Mouse (Mus musculus) neural tube, embryonic 11.5 days (tissue): ENCODE measurements around the gene Palld. TPM values are rescaled to one million over a fixed set of nuclear protein-coding genes. Genes with fewer than 3 reads are reported as not detected.

Experiments used
- ATAC-seq: fragments of 200-750 bp; cut with Nextera tagmentation; 2 replicates; pipeline ENCODE4 v1.8.0; 2017; ENCODE audit warnings: moderate number of reproducible peaks, mild to moderate bottlenecking, moderate TSS enrichment, moderate library complexity; ENCODE audit not compliant: insufficient read depth, low FRiP score, low TSS enrichment
- DNase-seq: peaks from one replicate; pipeline ENCODE4 v3.0.0-alpha.2; 2015; ENCODE audit warnings: low spot score
- H3K27ac ChIP-seq: fragments of 300-500 bp; sonication (generic); 2 replicates; pipeline ENCODE4 v1.5.1; 2014; ENCODE audit warnings: low read depth, mild to moderate bottlenecking, low read length
- H3K27me3 ChIP-seq: fragments of 300-500 bp; sonication (generic); 2 replicates; pipeline ENCODE4 v1.6.1; 2014; ENCODE audit warnings: mild to moderate bottlenecking, low read length, mixed read lengths; ENCODE audit not compliant: control insufficient read depth, insufficient read depth
- H3K36me3 ChIP-seq: fragments of 300-500 bp; sonication (generic); 2 replicates; pipeline ENCODE4 v1.6.1; 2014; ENCODE audit warnings: mild to moderate bottlenecking, low read length, moderate library complexity, mixed read lengths; ENCODE audit not compliant: control insufficient read depth, insufficient read depth
- H3K4me1 ChIP-seq: fragments of 300-500 bp; sonication (generic); 2 replicates; pipeline ENCODE4 v1.6.1; 2014; ENCODE audit warnings: low read length, mixed read lengths; ENCODE audit not compliant: control insufficient read depth, insufficient read depth
- H3K4me2 ChIP-seq: fragments of 300-500 bp; sonication (generic); 2 replicates; pipeline ENCODE4 v1.6.1; 2014; ENCODE audit warnings: low read depth, mild to moderate bottlenecking, moderate library complexity
- H3K4me3 ChIP-seq: fragments of 300-500 bp; sonication (generic); 2 replicates; pipeline ENCODE4 v1.5.1; 2014; ENCODE audit warnings: low read depth, low read length
- H3K9ac ChIP-seq: fragments of 300-500 bp; sonication (generic); 2 replicates; pipeline ENCODE4 v1.6.1; 2014; ENCODE audit warnings: mild to moderate bottlenecking, low read length
- H3K9me3 ChIP-seq: fragments of 300-500 bp; sonication (generic); 2 replicates; pipeline ENCODE4 v1.6.1; 2016; ENCODE audit warnings: low read length; ENCODE audit not compliant: control insufficient read depth
- WGBS: fragments of 180-500 bp; shearing (Covaris S2); extraction: QIAGEN DNeasy Blood & Tissue Kit; methylation state at CpG from one replicate; pipeline ENCODE4 v1.1.7; 2014; 5-methylcytosine and 5-hydroxymethylcytosine counted together
- polyA plus RNA-seq: library from polyadenylated mRNA; unstranded; fragments of >200 nt; fragmentation: Nextera tagmentation; extraction: Ambion mirVana; gene quantifications from 2 replicates; pipeline ENCODE4 v1.2.1, GENCODE M21; 2014

The Palld gene
- polyA plus RNA-seq, 1 experiment from 2014 or later: 54.7 TPM

DNA sequence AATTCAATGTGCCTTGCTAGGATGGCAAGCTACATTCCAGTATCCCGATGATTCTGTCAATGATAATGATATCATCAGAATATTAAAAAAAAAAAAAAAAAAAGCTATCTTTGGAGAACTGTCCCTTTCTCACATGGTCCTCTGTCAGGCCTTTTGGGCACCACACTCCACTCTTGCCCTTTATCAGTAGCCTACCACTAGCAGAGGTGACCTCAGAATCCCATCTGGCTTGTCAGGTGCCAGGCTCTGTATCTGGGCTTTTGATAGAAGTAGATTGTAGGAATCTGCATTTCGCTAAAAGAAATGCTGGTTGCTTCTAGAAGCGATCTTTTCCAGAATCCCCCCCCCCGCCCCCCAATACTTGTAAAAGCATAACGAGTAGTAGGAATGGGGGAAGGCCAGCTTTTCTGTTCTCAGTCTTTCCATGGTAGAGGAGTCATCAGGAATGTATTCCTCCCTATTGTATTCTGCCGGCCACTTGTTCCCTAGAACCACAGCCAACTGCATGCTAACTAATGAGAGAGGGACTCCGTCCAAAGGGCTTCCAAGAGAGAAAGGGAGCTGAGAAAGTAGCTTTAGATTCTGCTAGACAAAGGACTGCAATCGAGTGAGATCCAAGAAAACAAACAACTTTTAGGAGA, 143.7 kb downstream of the Palld start:
- Histone ChIP-seq H3K4me2 (peak overlapping the region; percentile 67), H3K4me3 (peak overlapping the region; percentile 57), H3K27me3 (no peaks in the 10 kb centered on the region), H3K9ac (peak overlapping the region; percentile 44), H3K36me3 (no peaks in the 10 kb centered on the region), H3K27ac (no peak overlapping the region), H3K4me1 (0 out of 2 replicates have a peak, but pooled peaks cover 5% of the 10 kb centered on the region), H3K9me3 (no peaks in the 10 kb centered on the region)
- WGBS: 17% methylated on average over 7 of the region's 8 CpGs
- ATAC-seq: no peak
- DNase-seq: peak; percentile 16

DNA sequence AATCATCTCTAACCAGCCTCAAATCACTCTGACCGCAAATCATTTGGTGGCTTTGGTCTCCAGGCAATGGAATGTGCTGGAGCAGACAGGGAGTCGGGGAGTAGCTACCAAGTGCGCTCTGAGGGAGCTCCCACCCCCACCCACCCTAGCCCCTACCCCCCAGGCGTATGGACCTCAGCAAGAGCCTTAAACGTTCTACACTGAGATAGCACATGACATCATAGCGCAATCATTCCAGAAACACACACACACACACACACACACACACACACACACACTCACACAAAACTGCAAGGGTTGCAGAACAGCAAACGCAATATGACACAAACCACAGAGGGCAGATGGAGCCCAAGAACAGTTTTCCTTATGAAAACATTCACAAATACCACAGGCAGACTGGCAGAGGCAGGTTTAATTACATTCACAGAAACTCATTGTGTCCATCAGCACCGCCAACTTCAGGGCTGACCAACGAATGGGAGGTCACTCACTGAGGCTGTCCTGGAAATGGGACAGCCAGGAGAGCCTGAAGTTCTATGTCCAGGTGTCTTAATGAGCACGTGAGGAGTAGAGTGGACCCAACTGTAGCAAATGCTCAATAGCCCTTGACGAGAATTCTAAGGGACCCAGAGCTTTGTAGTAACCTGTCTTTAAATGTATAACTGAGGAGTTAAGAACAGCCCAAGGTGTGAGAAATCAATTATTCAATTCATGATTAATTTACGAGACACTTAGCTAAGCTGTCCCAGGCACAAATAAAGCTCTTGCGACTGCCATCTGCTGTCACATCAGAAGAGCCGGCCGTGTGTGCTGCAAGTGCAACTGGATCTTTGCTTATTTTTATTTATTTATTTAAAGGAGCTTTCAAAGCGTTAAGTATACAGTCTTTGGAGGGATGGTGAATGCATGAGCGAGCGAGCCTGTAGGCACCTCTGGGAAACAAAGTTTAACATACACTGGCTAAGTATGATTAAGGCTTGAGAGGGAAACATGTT, 145.2 kb downstream of the Palld start:
- H3K4me1 ChIP-seq: 0 out of 2 replicates have a peak, but pooled peaks cover 5% of the 10 kb centered on the region
- no peaks in the 10 kb centered on the region for H3K27me3 ChIP-seq
- DNase-seq (peak; percentile 27), ATAC-seq (no peak)
- WGBS: 32% methylated on average over 18 of the region's 18 CpGs
- H3K4me2 ChIP-seq: peak overlapping the region; percentile 67
- no peaks in the 10 kb centered on the region for H3K9me3 ChIP-seq
- no peak overlapping the region for H3K9ac ChIP-seq
- 0 out of 2 replicates have a peak overlapping the region, but pooled peaks have one; percentile 11 for H3K4me3 ChIP-seq
- no peak overlapping the region for H3K27ac ChIP-seq
- H3K36me3 ChIP-seq: no peaks in the 10 kb centered on the region

DNA sequence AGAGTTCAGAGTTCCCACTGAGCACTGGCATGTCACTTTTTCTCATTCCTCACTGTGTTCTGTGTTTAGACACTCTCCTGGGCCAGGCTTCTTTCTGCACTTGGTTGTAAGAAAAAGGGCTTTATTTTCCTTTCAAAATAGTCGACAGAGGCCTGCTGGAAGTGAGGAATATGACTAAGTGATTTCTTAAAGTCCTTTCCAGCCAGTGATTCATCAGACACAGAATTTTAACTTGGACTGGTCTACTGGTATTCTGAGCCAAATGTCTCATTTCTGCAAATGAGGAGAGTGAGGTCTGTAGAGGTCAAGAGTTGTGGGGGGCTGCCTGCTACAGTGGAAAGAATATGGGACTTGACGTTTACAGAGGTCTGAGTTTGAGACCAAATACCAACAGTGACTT, 147.3 kb downstream of the Palld start:
- DNase-seq (no peak), ATAC-seq (no peak)
- H3K27me3 ChIP-seq: no peaks in the 10 kb centered on the region
- WGBS: 94% methylated on average over 2 of the region's 2 CpGs
- no peak overlapping the region for H3K4me2 ChIP-seq
- H3K4me1 ChIP-seq: 0 out of 2 replicates have a peak, but pooled peaks cover 5% of the 10 kb centered on the region
- H3K9ac ChIP-seq: no peak overlapping the region
- no peak overlapping the region for H3K27ac ChIP-seq
- H3K4me3 ChIP-seq: no peak overlapping the region
- no peaks in the 10 kb centered on the region for H3K9me3 ChIP-seq
- H3K36me3 ChIP-seq: no peaks in the 10 kb centered on the region

DNA sequence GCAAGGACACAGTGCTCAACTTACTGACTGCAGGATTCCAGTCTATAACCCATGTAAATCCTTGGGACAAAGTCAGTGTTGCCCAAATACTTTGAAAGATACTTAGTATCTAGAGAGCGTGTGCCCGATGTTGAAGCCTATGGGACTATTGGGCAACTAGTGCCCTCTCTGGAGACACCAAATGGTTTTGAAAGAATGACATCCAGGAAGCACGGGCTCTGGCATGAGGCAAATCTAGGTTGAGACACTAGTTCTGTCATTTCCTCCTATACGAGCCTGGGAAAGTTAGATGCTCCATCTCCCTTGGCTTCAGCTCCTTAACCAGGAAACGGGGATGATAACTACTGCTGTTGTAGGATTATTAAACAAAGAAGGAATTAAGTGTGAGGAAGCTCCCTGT, 155.4 kb downstream of the Palld start:
- Histone ChIP-seq H3K4me1 (no peaks in the 10 kb centered on the region), H3K4me3 (no peak overlapping the region), H3K27me3 (no peaks in the 10 kb centered on the region), H3K36me3 (no peaks in the 10 kb centered on the region; the same call in 1 of the 2 replicates), H3K27ac (no peak overlapping the region), H3K9me3 (no peaks in the 10 kb centered on the region), H3K4me2 (no peak overlapping the region), H3K9ac (no peak overlapping the region)
- ATAC-seq (no peak), DNase-seq (no peak)
- 88% methylated on average over 5 of the region's 5 CpGs for WGBS

DNA sequence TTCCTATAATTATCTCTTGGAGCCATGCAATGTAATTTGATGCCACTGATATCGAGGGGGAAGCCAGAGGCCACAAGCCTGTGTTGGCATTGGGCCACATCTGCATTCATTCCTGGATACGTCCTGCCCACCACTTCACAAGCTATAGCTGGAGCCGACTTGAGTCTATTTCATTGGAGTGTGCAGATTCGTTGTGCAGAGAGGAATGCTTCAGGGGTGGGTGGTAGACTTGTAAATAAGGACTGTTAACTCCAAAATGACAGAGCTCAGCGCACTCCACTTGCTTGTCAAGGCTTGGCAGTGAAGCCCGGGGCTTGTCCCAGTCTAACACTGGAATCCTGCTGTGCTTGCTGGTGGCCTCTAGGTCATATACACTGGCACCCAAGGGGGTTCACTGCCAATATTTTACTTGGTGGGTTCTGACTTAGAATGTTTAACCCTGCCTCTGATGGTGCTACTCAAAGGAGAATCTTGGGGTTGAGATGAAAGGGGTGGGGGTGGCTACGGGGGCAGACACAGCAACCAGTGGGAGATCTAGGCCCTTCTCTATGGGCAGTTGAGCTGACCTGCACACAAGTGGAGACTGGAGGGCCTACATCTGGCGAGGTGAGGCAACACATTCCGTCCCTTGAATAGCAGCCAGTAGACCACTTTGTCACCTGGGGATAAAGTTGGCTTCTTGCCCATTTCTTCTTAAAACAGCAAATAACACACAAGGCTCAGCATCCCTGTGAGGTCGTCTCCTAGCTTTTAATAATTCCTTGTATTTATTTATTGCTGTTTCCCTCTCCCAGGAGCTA, 157.1 kb downstream of the Palld start:
- DNase-seq (no peak), ATAC-seq (no peak)
- H3K9me3 ChIP-seq: no peaks in the 10 kb centered on the region

DNA sequence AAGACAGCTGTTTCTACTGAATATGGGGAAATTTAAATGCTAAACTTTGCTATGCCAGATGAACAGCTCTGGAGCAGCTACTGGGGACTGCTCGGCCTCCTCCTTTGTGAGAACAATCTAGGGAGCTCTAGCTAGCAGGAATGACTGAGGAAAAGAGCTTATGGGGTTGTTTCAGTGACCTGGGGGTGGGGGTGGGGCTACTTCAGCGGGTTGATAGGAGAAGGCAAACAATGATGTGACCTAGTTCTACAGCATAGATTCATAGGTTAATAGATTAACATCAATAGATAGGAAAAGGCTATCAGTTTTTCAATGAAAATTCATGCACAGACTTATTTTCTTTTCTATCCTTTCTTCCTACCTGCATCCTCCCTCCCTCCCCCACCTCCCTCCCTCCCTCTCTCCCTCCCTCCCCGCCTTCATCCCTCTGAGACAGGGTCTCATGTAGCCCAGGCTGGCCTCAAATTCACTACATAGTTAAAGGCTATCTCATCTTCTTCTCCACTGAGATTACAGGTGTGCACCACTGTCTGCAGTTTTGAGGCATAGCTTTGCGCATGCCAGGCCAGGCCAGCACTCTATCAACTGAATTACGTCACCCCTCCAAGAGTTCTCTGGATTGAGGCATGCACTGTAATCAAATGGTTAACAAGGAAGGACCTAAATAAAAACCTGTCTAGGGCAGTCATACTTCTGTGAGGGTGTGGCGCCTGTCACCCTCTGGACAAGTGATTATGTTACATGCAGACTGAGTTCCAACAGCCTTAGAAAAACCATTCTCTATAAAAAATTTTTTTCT, 158.5 kb downstream of the Palld start:
- H3K4me1 ChIP-seq: no peaks in the 10 kb centered on the region
- no peak for DNase-seq
- H3K9ac ChIP-seq: no peak overlapping the region
- no peaks in the 10 kb centered on the region for H3K9me3 ChIP-seq
- ATAC-seq: no peak
- no peaks in the 10 kb centered on the region for H3K36me3 ChIP-seq
- H3K27me3 ChIP-seq: no peaks in the 10 kb centered on the region
- WGBS: 90% methylated on average over 5 of the region's 6 CpGs
- no peak overlapping the region for H3K4me2 ChIP-seq
- no peak overlapping the region for H3K27ac ChIP-seq
- H3K4me3 ChIP-seq: no peak overlapping the region

More for the DNA sequence above, 157.1 kb downstream of the Palld start:
- H3K4me3 ChIP-seq: no peak overlapping the region
- H3K4me1 ChIP-seq: no peaks in the 10 kb centered on the region
- H3K27ac ChIP-seq: no peak overlapping the region
- no peaks in the 10 kb centered on the region for H3K27me3 ChIP-seq
- H3K4me2 ChIP-seq: no peak overlapping the region
- no peak overlapping the region for H3K9ac ChIP-seq
- H3K36me3 ChIP-seq: no peaks in the 10 kb centered on the region; the same call in 1 of the 2 replicates
- WGBS: 60% methylated on average over 10 of the region's 10 CpGs

DNA sequence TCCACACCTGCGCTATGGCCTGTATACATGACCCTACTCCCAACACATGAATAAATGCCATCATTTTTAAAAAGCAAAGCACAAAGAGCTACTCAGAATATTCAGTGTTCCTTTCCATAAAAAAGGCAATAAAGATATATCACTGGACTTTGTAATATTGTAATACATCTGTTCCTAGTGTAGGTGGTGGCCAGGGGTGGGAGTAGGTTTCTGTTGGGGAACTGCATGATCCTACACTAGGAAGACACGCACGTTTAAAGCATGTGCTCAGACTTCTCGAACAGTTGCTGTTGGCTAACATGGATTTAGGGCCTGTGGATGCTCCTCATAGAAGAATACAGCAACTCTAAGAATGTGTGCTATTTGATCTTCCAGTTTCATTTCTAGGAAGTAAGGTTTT, 165.0 kb downstream of the Palld start:
- Histone ChIP-seq H3K4me2 (no peak overlapping the region), H3K27me3 (no peaks in the 10 kb centered on the region), H3K27ac (no peak overlapping the region), H3K9me3 (no peaks in the 10 kb centered on the region), H3K9ac (no peak overlapping the region), H3K36me3 (no peaks in the 10 kb centered on the region), H3K4me1 (no peaks in the 10 kb centered on the region), H3K4me3 (no peak overlapping the region)
- DNase-seq (no peak), ATAC-seq (no peak)
- 90% methylated on average over 4 of the region's 4 CpGs for WGBS

DNA sequence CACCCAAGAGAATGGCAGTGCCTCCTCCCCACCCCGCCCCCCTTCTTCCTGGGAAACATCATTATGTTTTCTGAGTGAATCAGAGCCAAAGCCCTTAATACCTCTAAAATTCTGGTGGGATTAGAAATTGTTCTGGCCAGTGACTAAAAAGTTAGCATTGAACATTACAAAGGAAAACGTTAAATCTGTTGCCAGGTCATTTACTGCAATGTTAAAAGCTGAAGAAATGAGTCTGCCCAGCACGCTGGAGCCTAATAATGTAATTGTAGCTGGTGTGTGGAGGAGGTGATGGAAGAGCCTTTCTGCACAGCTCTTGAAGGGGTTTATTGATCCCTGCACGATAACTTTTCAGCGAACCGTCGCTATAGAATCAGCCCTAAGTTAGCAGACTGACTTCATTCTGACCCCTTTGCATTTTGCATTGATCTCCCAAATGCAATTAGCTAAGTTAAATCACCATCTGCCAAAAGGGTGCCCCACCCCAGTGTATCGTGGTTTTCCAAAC, 165.7 kb downstream of the Palld start:
- ATAC-seq (no peak), DNase-seq (no peak)
- H3K27ac ChIP-seq: no peak overlapping the region
- 84% methylated on average over 8 of the region's 8 CpGs for WGBS
- no peak overlapping the region for H3K4me3 ChIP-seq
- no peaks in the 10 kb centered on the region for H3K4me1 ChIP-seq
- no peaks in the 10 kb centered on the region for H3K9me3 ChIP-seq
- H3K9ac ChIP-seq: no peak overlapping the region
- H3K27me3 ChIP-seq: no peaks in the 10 kb centered on the region
- H3K36me3 ChIP-seq: no peaks in the 10 kb centered on the region
- no peak overlapping the region for H3K4me2 ChIP-seq
